9 mouse cellular contexts compared by ENCODE assay signal in the genomic region with DNA sequence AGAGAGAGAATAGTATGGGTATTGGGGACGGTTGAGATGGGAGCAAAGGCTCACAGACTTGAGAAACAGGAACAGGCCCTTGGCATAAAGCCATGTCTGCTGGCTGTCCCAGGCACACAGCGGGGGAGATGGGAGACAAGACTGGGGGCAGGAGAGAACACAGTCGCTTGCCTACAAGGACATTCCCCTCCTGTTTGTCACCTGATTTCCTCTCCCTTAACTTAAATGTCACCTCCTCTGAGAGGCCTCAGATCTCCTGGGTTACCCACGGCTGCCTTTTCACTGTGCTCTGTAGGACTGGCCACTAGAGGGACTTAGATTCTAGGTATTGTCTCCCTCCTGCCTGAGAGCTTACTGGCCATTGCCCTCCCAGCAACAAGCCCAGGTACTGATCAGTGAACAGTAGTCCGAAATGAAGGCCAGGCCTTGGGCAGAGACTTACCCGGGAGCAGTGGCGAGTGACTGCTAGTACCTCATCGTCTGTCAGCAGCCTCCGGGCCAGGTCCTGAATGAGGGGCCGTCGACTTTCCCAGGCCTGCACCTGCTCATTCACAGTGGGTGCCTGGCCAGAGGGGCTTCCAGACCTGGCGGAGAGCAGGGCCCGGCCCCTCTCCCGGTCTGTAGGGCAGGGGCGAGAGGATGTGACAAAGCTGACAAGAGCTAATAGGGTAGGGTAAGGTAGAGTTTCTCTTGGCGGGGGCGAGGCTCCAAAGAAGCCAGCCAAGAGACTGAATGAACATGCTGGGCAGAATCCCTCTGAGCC. TPM values are rescaled to one million over a fixed set of nuclear protein-coding genes. Genes with fewer than 3 reads are reported as not detected.
DNase-seq lines count a peak whose midpoint lies in the region; ATAC-seq and TF ChIP-seq lines count a peak whose summit lies in the region.
"Had no signal": no experiment of that assay in that cellular context is flagged by ENCODE, and none has a peak within 500 bp of the region (broad histone marks: within the 10 kb centered on the region; RNA-seq: fewer than 3 reads in every experiment).

No protein-coding gene starts in this region.

- dilution Hi-C loops in CH12.LX (cut with MboI; ENCODE audit: extremely low pct_ligation_motif_present, extremely low pct_unique_long_range_greater_than_20kb, low sequenced_read_pairs): no loop called here

- no peak for DNase-seq in hindbrain, embryonic 11.5 days (ENCODE audit: low spot score)
- DNase-seq in 416B (ENCODE audit: low read depth) (peak; percentile 78), CH12.LX (ENCODE audit: extremely low read depth) (no peak)
- DNase-seq in heart, postnatal 36 days: peak; percentile 27 to 31
- DNase-seq in natural killer cell, adult 2 months (ENCODE audit: low spot score in 2 of 2): no peak

- ATAC-seq in hindbrain, embryonic 16.5 days: no peak
- ATAC-seq in hindbrain, embryonic 11.5 days (ENCODE audit: low FRiP score): no peak
- no peak for ATAC-seq in midbrain, embryonic 13.5 days

- TF ChIP-seq POLR2A in CH12.LX (IDR thresholded peaks at IDR 0.05; ENCODE audit: low read depth, low read length): no peak

- WGBS in hindbrain, embryonic 16.5 days: 48% methylated on average over 17 of the region's 17 CpGs
- WGBS in hindbrain, embryonic 11.5 days: 49% methylated on average over 17 of the region's 17 CpGs
- WGBS in midbrain, embryonic 13.5 days: 50% methylated on average over 17 of the region's 17 CpGs

- TF ChIP-seq CTCF in CH12.LX (conservative IDR thresholded peaks at IDR 0.05 in 1 of 2, IDR thresholded peaks at IDR 0.05 in 1 of 2; ENCODE audit: low read depth in 2 of 2, low read length in 2 of 2): peak; percentile 47 to 58; a peak in 3 of 4 replicates

- intact Hi-C loops in heart, postnatal 36 days (cut with DNase I): loop anchor here (1.0 to 10.0 kb wide), 2 partner anchors 43 to 448 kb away; partner anchors contain the start of gene Sema4g

- H3K27ac ChIP-seq in hindbrain, embryonic 16.5 days (ENCODE audit: low read depth, low read length): 0 out of 2 replicates have a peak overlapping the region, but pooled peaks have one; percentile 12
- no peak overlapping the region for H3K27ac ChIP-seq in hindbrain, embryonic 11.5 days (ENCODE audit: low read depth, low read length)
- H3K27ac ChIP-seq in CH12.LX (ENCODE audit: insufficient read depth, low read depth): no peak overlapping the region
- no peak overlapping the region for H3K27ac ChIP-seq in midbrain, embryonic 13.5 days
- H3K27ac ChIP-seq: embryonic facial prominence, embryonic 12.5 days; limb, embryonic 13.5 days had no signal

- 0 out of 2 replicates have a peak overlapping the region, but pooled peaks have one; percentile 8 for H3K9ac ChIP-seq in hindbrain, embryonic 16.5 days (ENCODE audit: low read depth, low read length)
- no peak overlapping the region for H3K9ac ChIP-seq in hindbrain, embryonic 11.5 days (ENCODE audit: low read depth, low read length)
- no peak overlapping the region for H3K9ac ChIP-seq in CH12.LX (ENCODE audit: insufficient read depth, low read depth)
- no peak overlapping the region; the same call in 1 of the 2 replicates for H3K9ac ChIP-seq in midbrain, embryonic 13.5 days (replicated peaks)
- H3K9ac ChIP-seq: embryonic facial prominence, embryonic 12.5 days; limb, embryonic 13.5 days had no signal

- no peak overlapping the region for H3K4me2 ChIP-seq in hindbrain, embryonic 16.5 days (ENCODE audit: low read length)
- no peak overlapping the region for H3K4me2 ChIP-seq in hindbrain, embryonic 11.5 days (replicated peaks; ENCODE audit: low read depth, low read length)
- no peak overlapping the region for H3K4me2 ChIP-seq in CH12.LX (ENCODE audit: insufficient read depth, low read depth, poor library complexity, severe bottlenecking)
- no peak overlapping the region for H3K4me2 ChIP-seq in midbrain, embryonic 13.5 days (replicated peaks)
- H3K4me2 ChIP-seq: embryonic facial prominence, embryonic 12.5 days; limb, embryonic 13.5 days had no signal

- H3K79me2 ChIP-seq in CH12.LX (replicated peaks; ENCODE audit: control insufficient read depth, extremely low read depth, insufficient read depth, poor library complexity, severe bottlenecking): no peaks in the 10 kb centered on the region

- H3K9me3 ChIP-seq in hindbrain, embryonic 16.5 days (ENCODE audit: control insufficient read depth, low read length): no peaks in the 10 kb centered on the region
- H3K9me3 ChIP-seq in hindbrain, embryonic 11.5 days (ENCODE audit: control insufficient read depth, low read length): no peaks in the 10 kb centered on the region
- H3K9me3 ChIP-seq in CH12.LX (replicated peaks; ENCODE audit: low read length): no peaks in the 10 kb centered on the region
- H3K9me3 ChIP-seq in midbrain, embryonic 13.5 days: no peaks in the 10 kb centered on the region
- H3K9me3 ChIP-seq: embryonic facial prominence, embryonic 12.5 days; limb, embryonic 13.5 days had no signal

- no peaks in the 10 kb centered on the region; the same call in 1 of the 2 replicates for H3K4me1 ChIP-seq in hindbrain, embryonic 16.5 days (ENCODE audit: control insufficient read depth, insufficient read depth, low read depth, low read length)
- H3K4me1 ChIP-seq in hindbrain, embryonic 11.5 days (replicated peaks; ENCODE audit: control insufficient read depth, insufficient read depth, low read length): no peaks in the 10 kb centered on the region; the same call in 1 of the 2 replicates
- peaks cover 11 to 17% of the 10 kb centered on the region in 2 experiments for H3K4me1 ChIP-seq in CH12.LX (ENCODE audit: control insufficient read depth in 1 of 2, insufficient read depth in 2 of 2)
- peaks cover 17% of the 10 kb centered on the region; the same call in 1 of the 2 replicates for H3K4me1 ChIP-seq in midbrain, embryonic 13.5 days (replicated peaks)

- no peak; the same call in none of the 2 replicates for TF ChIP-seq RAD21 in CH12.LX (IDR thresholded peaks at IDR 0.05; ENCODE audit: low read depth, low read length)

- no peaks in the 10 kb centered on the region for H3K27me3 ChIP-seq in hindbrain, embryonic 16.5 days (replicated peaks; ENCODE audit: control insufficient read depth, insufficient read depth, low read length)
- no peaks in the 10 kb centered on the region for H3K27me3 ChIP-seq in hindbrain, embryonic 11.5 days (ENCODE audit: control insufficient read depth, insufficient read depth, low read length)
- peaks cover 35% of the 10 kb centered on the region for H3K27me3 ChIP-seq in CH12.LX (replicated peaks)
- no peaks in the 10 kb centered on the region for H3K27me3 ChIP-seq in midbrain, embryonic 13.5 days

- no peaks in the 10 kb centered on the region for H3K36me3 ChIP-seq in hindbrain, embryonic 16.5 days (ENCODE audit: control insufficient read depth, insufficient read depth, low read length)
- H3K36me3 ChIP-seq in hindbrain, embryonic 11.5 days (ENCODE audit: control insufficient read depth, insufficient read depth, low read length): no peaks in the 10 kb centered on the region
- H3K36me3 ChIP-seq in CH12.LX (replicated peaks in 1 of 2; ENCODE audit: control insufficient read depth in 1 of 2, insufficient read depth in 1 of 2, low read length in 1 of 2): no peaks in the 10 kb centered on the region
- peaks cover 12% of the 10 kb centered on the region for H3K36me3 ChIP-seq in midbrain, embryonic 13.5 days

- in situ Hi-C loops in CH12.LX (cut with MboI; ENCODE audit: low pct_ligation_motif_present, low pct_unique_long_range_greater_than_20kb, low sequenced_read_pairs): loop anchor here (25.0 kb wide), 1 partner anchor 445 kb away; no protein-coding TSS in a partner anchor

- TF ChIP-seq EP300 in CH12.LX (IDR thresholded peaks at IDR 0.05; ENCODE audit: low read length): no peak

- no peak overlapping the region for H3K4me3 ChIP-seq in hindbrain, embryonic 16.5 days (ENCODE audit: low read length)
- no peak overlapping the region for H3K4me3 ChIP-seq in hindbrain, embryonic 11.5 days (ENCODE audit: low read depth, low read length)
- no peak overlapping the region for H3K4me3 ChIP-seq in CH12.LX (replicated peaks in 1 of 3; ENCODE audit: low read depth in 2 of 3, low read length in 2 of 3, poor library complexity in 1 of 3)
- no peak overlapping the region for H3K4me3 ChIP-seq in midbrain, embryonic 13.5 days (replicated peaks)
- H3K4me3 ChIP-seq: embryonic facial prominence, embryonic 12.5 days; limb, embryonic 13.5 days had no signal

RNA-seq across cellular contexts. Expression of gene Pdzd7, which starts 12.8 kb away (rescaled TPM):
- polyA plus RNA-seq in hindbrain, embryonic 16.5 days (2015; fragmentation: Nextera tagmentation; extraction: Ambion mirVana): 3.0 and 3.2 TPM in 2 replicates
- polyA plus RNA-seq in hindbrain, embryonic 11.5 days (2014; fragmentation: Nextera tagmentation; extraction: Ambion mirVana): 0.62 TPM in 1 of 2 replicates, not detected in the other
- total RNA-seq in CH12.LX (2012; rRNA removed) (0.04 and 0.17 TPM in 2 replicates), CH12.LX (2014; rRNA removed) (0.12 and 0.20 TPM in 2 replicates)
- polyA plus RNA-seq in CH12.LX (2012; ENCODE audit: insufficient read length, low read depth): 0.15 TPM in 1 of 2 replicates, not detected in the other
- under 1 TPM; 0.11 to 0.19 TPM for total RNA-seq in heart, postnatal 36 days (2021)
- polyA plus RNA-seq in midbrain, embryonic 13.5 days (2015; fragmentation: Nextera tagmentation; extraction: Ambion mirVana): 1.3 and 1.8 TPM in 2 replicates

RNA-seq across cellular contexts. Expression of gene Sfxn3, which starts 14.6 kb away (rescaled TPM):
- 76.8 and 85.4 TPM in 2 replicates for polyA plus RNA-seq in hindbrain, embryonic 16.5 days (2015; fragmentation: Nextera tagmentation; extraction: Ambion mirVana)
- polyA plus RNA-seq in hindbrain, embryonic 11.5 days (2014; fragmentation: Nextera tagmentation; extraction: Ambion mirVana): 22.7 and 23.8 TPM in 2 replicates
- 2.4 and 3.6 TPM in 2 replicates for total RNA-seq in CH12.LX (2012; rRNA removed)
- total RNA-seq in CH12.LX (2014; rRNA removed): 0.95 and 1.4 TPM in 2 replicates
- 3.1 and 4.2 TPM in 2 replicates for polyA plus RNA-seq in CH12.LX (2012; ENCODE audit: insufficient read length, low read depth)
- 10 to 100 TPM; 11.6 to 14.2 TPM for total RNA-seq in heart, postnatal 36 days (2021)
- 58.1 and 61.2 TPM in 2 replicates for polyA plus RNA-seq in midbrain, embryonic 13.5 days (2015; fragmentation: Nextera tagmentation; extraction: Ambion mirVana)

RNA-seq across cellular contexts. Expression of gene Lzts2, which starts 18.5 kb away (rescaled TPM):
- 14.8 and 18.7 TPM in 2 replicates for polyA plus RNA-seq in hindbrain, embryonic 16.5 days (2015; fragmentation: Nextera tagmentation; extraction: Ambion mirVana)
- polyA plus RNA-seq in hindbrain, embryonic 11.5 days (2014; fragmentation: Nextera tagmentation; extraction: Ambion mirVana): 39.7 and 41.0 TPM in 2 replicates
- total RNA-seq in CH12.LX (2012; rRNA removed): 17.5 and 22.1 TPM in 2 replicates
- total RNA-seq in CH12.LX (2014; rRNA removed): 0.68 and 0.73 TPM in 2 replicates
- 2.2 and 3.1 TPM in 2 replicates for polyA plus RNA-seq in CH12.LX (2012; ENCODE audit: insufficient read length, low read depth)
- 10 to 100 TPM; 61.0 to 69.7 TPM for total RNA-seq in heart, postnatal 36 days (2021)
- 24.6 and 30.9 TPM in 2 replicates for polyA plus RNA-seq in midbrain, embryonic 13.5 days (2015; fragmentation: Nextera tagmentation; extraction: Ambion mirVana)

RNA-seq across cellular contexts. Expression of gene Mrpl43, which starts 26.5 kb away (rescaled TPM):
- 90.1 and 98.4 TPM in 2 replicates for polyA plus RNA-seq in hindbrain, embryonic 16.5 days (2015; fragmentation: Nextera tagmentation; extraction: Ambion mirVana)
- polyA plus RNA-seq in hindbrain, embryonic 11.5 days (2014; fragmentation: Nextera tagmentation; extraction: Ambion mirVana): 69.0 and 75.0 TPM in 2 replicates
- 72.7 and 76.6 TPM in 2 replicates for total RNA-seq in CH12.LX (2012; rRNA removed)
- 63.5 and 72.7 TPM in 2 replicates for total RNA-seq in CH12.LX (2014; rRNA removed)
- 75.1 and 77.9 TPM in 2 replicates for polyA plus RNA-seq in CH12.LX (2012; ENCODE audit: insufficient read length, low read depth)
- total RNA-seq in heart, postnatal 36 days (2021): 10 to 100 TPM; 48.6 to 52.3 TPM
- 91.3 and 91.5 TPM in 2 replicates for polyA plus RNA-seq in midbrain, embryonic 13.5 days (2015; fragmentation: Nextera tagmentation; extraction: Ambion mirVana)

RNA-seq across cellular contexts. Expression of gene Twnk, which starts 27.3 kb away (rescaled TPM):
- polyA plus RNA-seq in hindbrain, embryonic 16.5 days (2015; fragmentation: Nextera tagmentation; extraction: Ambion mirVana): 12.4 and 15.5 TPM in 2 replicates
- polyA plus RNA-seq in hindbrain, embryonic 11.5 days (2014; fragmentation: Nextera tagmentation; extraction: Ambion mirVana): 15.0 and 16.6 TPM in 2 replicates
- total RNA-seq in CH12.LX (2012; rRNA removed) (18.9 and 21.9 TPM in 2 replicates), CH12.LX (2014; rRNA removed) (12.4 and 14.0 TPM in 2 replicates)
- polyA plus RNA-seq in CH12.LX (2012; ENCODE audit: insufficient read length, low read depth): 30.1 and 32.4 TPM in 2 replicates
- total RNA-seq in heart, postnatal 36 days (2021): 10 to 100 TPM; 29.8 to 30.2 TPM
- 19.2 and 20.0 TPM in 2 replicates for polyA plus RNA-seq in midbrain, embryonic 13.5 days (2015; fragmentation: Nextera tagmentation; extraction: Ambion mirVana)

Comparison
In these comparisons a context has a peak if more than half of its experiments do, and no peak if none do; other contexts are left out.
1. DNase-seq: peak in 416B (single experiment) and heart, postnatal 36 days (2 of 2); none in hindbrain, embryonic 11.5 days (single experiment), CH12.LX (single experiment) and natural killer cell, adult 2 months (0 of 2).